Mouse (Mus musculus): Measurements from ENCODE around the gene Vps8.

The Vps8 gene

GRCm38 (mm10) chr16:21483803-21484202 lies 60.9 kb downstream of the Vps8 start:
- DNase-seq = no peak

GRCm38 (mm10) chr16:21485716-21486115 lies 62.8 kb downstream of the Vps8 start:
- no peak for DNase-seq

DNA sequence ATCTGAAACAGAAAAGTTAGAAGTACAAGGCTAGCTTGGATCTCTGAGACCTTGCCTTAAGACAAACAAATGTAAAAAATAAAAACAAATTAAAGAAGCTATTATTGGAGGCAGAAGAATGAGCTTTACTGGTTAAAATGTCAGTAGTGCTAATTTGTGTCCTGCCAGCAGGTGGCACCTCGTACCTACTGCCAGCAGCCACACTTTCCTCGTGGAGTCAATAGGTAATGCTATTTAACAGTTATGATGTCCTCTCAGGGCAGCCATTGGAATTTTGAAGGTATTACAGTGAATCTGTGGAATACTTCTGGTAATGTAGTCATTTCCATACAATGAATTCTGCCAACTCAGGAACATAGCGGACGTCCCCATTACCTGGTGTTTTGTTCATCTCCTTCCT lies 65.5 kb downstream of the Vps8 start:
- peak; percentile 48 to 77 for DNase-seq

DNA sequence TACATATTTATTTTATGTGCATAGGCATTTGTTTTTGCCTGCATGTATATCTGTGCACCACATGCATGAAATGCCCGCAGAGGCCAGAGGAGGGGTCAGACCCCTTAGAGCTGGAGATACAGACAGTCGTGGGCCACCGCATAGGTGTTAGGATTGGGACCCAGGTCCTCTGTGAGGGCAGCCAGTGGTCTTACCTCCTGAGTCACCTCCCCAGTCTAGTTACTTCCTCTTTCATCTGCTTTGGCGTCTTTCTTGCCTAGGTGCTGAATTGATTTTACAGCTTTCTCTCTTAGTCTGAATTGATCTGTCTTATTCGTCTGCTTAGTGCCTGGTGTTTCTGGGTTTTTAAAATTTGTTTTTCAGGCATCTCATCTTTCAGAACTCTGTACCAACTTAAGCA lies 69.4 kb downstream of the Vps8 start:
- no peak for DNase-seq

DNA sequence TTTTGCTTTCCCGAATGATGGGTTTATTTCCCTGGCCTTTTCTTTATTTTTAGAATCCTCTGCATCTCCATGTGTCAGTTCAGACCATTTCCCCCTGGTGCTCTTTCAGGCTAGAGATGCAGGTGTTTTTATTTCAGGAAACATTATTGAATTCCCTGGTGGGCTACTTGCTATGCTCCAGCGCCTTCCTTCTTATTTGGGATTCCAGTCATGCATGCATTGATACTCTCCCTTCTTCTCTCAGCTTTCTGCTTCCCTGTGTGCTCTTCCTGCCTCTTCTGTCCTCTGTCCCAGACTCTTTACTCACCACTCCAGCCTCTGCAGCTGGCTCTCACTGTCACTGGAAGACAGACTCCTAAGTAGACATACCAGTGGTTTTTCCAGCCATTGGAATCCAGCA lies 70.0 kb downstream of the Vps8 start:
- DNase-seq = no peak

DNA sequence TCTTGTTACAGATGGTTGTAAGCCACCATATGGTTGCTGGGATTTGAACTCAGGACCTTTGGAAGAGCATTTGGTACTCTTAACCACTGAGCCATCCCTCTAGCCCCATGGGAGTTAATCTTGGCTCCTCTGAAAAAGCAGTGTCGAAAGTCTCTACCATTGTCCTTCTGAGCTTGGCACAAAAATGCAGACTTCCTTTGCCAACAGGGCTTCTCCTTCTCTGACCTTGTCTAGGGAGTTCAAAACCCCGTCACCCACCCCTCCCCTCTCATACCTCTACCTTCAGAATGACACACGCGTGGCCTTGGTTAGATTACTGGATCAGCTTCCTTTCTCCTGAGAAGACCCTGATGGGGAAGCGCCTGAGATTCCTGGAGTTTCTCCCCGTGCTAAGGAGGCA lies 71.8 kb downstream of the Vps8 start:
- no peak for DNase-seq

DNA sequence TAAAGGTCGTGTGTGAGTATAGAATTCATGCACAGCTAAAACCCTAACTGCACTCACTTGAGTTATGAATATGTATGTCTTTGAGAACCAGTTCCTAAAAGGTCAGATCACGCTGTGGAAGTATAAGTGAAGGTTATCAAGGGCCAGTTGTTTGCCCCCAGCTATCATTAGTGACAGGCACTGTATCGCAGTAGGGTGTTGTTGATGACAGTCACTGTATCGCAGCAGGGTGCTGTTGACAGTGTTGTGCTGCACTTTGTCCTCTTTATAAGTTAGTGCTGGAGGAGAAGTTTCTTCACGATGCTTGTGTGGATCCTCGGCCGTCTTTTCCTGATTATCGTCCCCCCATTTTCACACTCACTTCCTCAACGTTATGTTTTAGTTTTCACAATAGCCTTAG lies 73.9 kb downstream of the Vps8 start:
- no peak for DNase-seq

DNA sequence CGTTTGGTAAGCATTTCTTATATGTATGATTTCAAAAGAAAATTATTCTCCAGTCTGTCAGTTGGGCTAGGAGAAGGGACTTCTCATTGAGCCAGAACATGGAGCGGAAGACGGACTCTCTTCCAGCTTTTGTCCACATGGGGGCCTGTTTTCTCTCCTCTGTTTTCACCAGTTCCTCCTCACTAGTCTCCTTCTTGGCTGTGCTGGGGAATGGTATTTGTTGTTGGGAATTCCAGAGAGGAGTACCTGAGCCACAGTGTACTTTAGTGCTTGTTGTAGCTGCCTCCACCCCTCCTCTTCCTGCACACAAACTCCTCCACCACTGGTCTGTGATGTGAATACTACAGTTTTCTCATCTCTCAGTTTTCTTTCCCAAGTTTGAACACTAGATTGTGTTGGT lies 74.7 kb downstream of the Vps8 start:
- no peak for DNase-seq

DNA sequence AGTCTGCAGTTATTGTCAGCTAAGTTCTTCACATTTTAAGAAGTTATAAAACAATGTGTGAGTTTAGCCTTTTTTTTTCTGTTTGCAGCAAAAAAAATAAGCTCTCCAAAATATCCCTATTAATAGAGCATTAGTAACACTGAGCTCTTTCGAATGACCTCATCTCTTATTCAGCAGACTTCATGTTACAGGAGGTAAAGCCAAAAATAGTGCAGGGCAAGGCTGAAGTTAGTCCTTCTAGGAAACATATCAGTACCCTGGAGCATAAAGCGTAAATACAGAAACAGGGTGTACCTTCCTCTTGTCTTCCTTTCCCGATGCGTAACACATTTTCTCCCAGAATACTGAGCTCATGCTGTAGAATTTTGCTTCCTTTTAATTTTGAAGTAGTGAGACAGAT lies 76.1 kb downstream of the Vps8 start:
- DNase-seq = no peak

GRCm38 (mm10) chr16:21499656-21500055 lies 76.7 kb downstream of the Vps8 start:
- no peak for DNase-seq

- no peak for DNase-seq
These were observed 95.9 kb downstream of the Vps8 start for GRCm38 (mm10) chr16:21518833-21519232.

GRCm38 (mm10) chr16:21519785-21520184 lies 96.9 kb downstream of the Vps8 start:
- DNase-seq = no peak

- DNase-seq = no peak
These were observed 100.8 kb downstream of the Vps8 start for GRCm38 (mm10) chr16:21523738-21524137.

GRCm38 (mm10) chr16:21525376-21525775 lies 102.5 kb downstream of the Vps8 start:
- no peak for DNase-seq

DNA sequence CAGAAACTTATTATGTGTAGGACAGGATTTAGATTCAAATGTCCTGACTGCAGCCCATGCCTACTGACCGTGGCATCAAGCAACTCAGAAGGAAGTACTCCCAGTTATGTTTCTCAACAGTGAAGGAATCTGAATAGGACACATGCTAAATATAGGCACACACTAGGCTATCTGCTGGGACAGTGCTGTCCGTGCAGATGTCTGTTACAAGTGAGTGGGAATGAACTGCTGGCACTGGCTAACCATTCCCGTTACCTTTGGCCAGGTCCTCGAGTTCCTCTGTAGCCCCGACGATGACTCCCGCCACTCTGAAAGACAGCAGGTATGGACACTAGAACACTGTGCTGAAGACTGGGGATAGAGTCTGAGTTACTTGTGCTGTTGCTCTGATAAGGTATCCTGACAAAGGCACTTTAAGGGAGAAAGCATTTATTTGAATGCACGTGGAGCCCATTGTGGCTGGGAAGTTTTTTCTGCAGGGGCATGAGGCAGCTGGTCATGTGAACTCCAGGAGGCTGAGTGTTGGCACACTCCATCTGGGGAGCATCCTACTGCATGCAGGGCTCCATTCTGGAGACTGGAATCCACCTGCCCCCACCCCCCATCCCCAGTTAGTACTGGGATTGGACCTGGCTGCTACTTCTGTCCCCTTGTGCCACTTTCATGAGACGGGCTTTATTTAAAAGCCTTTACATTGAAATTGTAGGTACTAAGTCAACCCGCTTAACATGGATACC lies 104.5 kb downstream of the Vps8 start:
- DNase-seq = peak in 1 of 2 experiments; percentile 5

- DNase-seq = no peak
These were observed 110.6 kb downstream of the Vps8 start for GRCm38 (mm10) chr16:21533503-21533902.

- DNase-seq = peak; percentile 15 to 56
These were observed 113.5 kb downstream of the Vps8 start for GRCm38 (mm10) chr16:21536240-21537005.

- no peak for DNase-seq
These were observed 114.4 kb downstream of the Vps8 start for GRCm38 (mm10) chr16:21537312-21537711.

- peak in 1 of 2 experiments; percentile 35 for DNase-seq
These were observed 116.0 kb downstream of the Vps8 start for GRCm38 (mm10) chr16:21538889-21539288.

DNA sequence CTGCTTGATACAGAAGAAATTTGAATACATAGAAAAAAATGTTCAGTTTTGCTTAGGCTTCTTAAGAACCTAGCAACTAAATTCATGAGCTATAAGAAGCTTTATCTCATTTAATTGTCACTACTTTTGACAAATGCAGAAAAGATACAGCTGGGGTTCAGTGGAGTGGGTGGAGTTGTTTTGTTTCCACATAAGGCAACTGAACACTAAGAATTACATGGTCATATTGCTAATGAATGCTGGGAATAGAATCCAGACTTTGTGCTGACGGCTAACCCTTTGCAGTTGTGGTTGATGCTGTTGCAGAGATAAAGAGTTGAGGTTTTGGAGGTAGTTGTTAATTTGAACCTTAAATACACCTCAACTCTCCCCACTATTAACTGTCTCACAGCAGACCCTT lies 119.6 kb downstream of the Vps8 start:
- no peak for DNase-seq

- no peak for DNase-seq
These were observed 124.5 kb downstream of the Vps8 start for GRCm38 (mm10) chr16:21547446-21547845.

- DNase-seq = peak; percentile 51 to 63
These were observed 126.8 kb downstream of the Vps8 start for GRCm38 (mm10) chr16:21549751-21550150.

DNA sequence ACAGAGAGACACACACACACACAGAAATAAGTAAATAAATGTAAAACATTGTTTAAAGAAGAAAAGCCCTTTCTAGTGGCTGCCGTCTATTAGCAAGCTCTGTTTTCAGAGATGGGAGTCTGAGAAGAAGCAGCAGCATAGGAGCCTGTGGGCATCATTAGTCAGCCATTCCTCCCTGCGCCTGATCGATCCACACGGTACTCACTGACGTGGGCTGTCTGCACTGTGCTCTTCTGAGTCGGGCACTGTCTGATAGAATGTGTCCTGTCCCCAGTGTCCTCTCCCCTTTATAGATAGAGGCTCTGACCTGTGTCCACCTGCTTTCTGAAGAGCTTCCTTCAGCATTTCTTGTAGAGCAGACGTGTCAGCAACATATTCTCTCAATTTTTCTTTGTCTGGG lies 127.5 kb downstream of the Vps8 start:
- no peak for DNase-seq

- peak; percentile 50 to 57 for DNase-seq
These were observed 130.6 kb downstream of the Vps8 start for GRCm38 (mm10) chr16:21553506-21553905.

All from kidney, postnatal 25 days (tissue).